Mouse (Mus musculus): ENCODE measurements around the gene Plvap.

GRCm38 (mm10) chr8:71507589-71508104 is 3.9 kb downstream of the Plvap start:
- TF ChIP-seq POLR2A (IDR thresholded peaks at IDR 0.05; ENCODE audit: insufficient read depth, low read depth, low read length) (no peak), CTCF (IDR thresholded peaks at IDR 0.05) (no peak), EP300 (IDR thresholded peaks at IDR 0.05; ENCODE audit: insufficient read depth, low read depth, low read length) (no peak)
